Mouse (Mus musculus) embryo, embryonic 10.5 days (tissue): ENCODE data around the gene Atp6v1a.
A peak's percentile ranks its signal among the peaks of the same experiment; 100 is the strongest.

Source experiments
- DNase-seq: peaks from one replicate; pipeline ENCODE4 v3.0.0-alpha.2; 2015; ENCODE audit warnings: low spot score

The Atp6v1a gene

GRCm38 (mm10) chr16:44139536-44140185, at the start of gene Atp6v1a, which contains the start of gene Naa50:
TSS of gene Atp6v1a (minus strand) at chr16:44139705.
TSS of gene Naa50 (plus strand) at chr16:44139830.
- DNase-seq, result peak; percentile 94

DNA sequence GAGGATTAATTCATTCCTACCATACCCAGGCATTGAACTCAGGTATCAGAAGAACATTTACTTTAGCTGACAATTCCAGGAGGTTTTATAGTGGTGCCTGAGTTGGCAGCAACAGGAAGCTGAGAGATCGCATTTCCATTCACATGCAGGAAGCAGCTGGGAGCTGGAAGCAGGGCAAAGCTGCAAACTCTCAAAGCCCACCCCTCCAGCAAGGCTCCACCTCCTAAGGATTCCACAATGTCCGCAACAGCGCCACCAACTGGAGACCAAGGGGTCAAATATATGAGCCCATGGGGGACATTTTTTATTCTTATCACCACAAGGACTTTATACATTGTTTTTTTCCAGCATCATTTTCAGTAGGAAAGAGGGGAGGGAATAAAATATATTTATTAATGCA, 49.3 kb upstream of the Atp6v1a start:
- DNase-seq, result no peak

DNA sequence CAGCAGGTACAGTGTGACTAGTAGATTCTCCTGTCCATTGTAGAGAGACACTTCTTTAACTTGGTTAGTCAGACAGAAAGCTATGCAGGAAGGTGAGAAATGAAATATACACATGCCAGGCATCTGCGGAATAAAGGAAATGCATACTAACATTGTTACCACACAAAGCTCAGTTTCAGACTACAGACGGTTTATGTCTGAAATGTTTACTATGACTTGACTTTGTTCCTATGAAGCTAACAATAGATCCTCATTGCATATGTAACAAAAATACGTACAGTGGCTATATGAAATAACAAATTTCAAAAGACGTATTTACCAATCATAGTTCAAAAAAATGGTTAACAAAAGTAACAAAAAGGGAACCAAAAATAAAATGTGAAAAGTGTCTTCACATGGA, 47.7 kb upstream of the Atp6v1a start:
- DNase-seq, result no peak

GRCm38 (mm10) chr16:44184769-44185168, 45.3 kb upstream of the Atp6v1a start:
- DNase-seq, result no peak

DNA sequence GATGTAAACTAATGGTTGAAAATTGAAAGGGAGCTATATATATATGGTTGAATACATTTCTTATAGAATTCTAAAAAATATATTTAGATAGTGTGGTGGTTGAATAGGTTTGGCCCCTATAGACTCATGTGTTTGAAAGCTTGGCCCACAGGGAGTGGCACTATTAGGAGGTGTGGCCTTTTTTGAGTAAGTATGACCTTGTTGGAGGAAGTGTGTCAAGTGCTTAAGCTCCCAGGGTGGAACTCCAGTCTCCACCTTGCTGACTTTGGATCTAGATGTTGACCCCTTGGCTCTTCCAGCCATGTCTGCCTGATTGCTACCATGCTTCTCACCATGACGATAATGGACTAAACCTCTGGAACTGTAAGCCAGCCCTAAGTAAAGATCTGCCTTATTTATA, 43.1 kb upstream of the Atp6v1a start:
- no peak for DNase-seq

- DNase-seq, result no peak
Observed at GRCm38 (mm10) chr16:44178555-44178954, 39.0 kb upstream of the Atp6v1a start.

GRCm38 (mm10) chr16:44176511-44176910, 37.0 kb upstream of the Atp6v1a start:
- no peak for DNase-seq

DNA sequence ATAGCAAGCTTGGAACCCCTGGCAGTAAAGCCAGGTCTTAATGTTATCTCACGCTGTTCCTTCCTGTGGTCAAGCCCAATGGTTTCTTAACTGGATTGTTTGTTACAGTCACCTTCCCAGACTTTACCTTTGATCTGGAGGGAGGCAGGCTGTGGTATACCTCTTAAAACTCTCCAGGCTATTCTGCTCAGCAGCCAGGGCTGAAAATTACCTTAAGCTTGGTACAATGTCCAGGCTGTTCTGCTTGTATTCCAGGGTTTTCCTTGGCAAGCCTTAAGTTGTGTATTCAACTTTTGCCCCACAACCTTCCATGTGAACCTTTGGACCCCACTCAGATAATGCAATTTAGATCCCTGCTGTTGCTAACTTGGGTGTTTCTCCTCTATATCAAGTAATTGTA, 35.5 kb upstream of the Atp6v1a start:
- DNase-seq, result no peak

DNA sequence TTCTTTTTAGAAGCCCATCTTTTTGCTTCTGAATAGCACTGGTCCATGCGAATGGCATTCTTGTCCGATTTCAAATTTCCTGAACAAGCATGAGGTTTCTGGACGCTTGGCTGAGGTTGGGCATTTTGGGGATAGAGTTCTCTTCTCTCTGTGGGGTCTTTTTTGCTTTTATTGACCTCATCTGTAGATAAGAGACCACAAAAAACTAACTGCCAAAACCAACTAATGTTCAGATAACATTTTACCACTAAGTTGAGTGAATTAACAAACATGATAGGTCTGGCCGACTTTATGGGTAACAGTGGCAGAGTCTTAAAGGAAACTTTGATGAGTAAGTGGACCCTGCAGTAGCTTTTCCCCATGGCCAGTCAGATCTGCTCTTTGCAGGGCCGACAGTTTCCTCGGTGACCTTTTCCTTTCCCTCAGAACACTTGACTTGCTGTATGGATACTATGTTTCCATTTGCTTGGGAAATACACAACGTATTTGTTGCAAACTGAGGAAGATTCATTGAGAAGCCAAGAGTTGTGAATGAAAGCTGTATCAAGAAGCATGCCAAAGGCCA, 34.5 kb upstream of the Atp6v1a start:
- DNase-seq, result no peak

DNA sequence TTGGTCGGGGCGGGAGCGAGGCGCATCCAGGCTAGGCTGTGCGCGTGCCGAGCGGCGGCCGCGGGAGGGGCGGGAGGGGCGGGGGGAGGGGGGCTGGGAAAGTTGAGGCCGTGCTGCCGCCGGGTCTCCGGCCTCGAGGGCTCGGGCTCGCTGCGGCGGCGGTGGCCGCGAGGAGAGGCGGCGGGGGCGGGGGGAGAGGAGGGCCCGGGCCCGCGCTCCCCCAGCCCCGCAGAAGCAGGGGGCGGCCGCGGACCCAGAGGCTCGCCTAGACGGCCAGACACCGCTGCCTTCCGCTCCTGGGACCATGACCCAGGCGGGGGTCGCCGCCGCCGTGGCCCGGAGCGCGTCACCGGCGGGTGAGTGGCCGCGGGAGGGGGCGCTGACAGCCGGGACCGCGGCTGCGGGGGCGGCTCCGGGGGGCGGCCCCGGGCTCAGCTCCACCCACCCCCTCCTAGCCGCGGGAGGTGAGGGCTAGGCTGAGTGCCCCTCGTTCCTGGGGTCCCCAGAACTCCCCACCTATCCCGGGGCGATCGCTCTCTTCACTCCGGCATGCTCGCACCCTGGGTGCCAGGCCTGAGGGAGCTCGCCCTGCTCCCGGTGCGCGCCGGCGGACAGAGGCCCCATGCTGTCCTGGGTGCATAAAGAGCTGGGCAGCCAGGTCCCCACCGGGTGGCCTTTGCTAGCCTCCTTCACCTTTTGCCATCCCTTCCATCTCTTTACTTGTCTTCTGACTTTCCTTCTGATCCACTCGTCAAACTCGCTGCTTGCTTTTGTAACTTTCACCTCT, 33.8 kb upstream of the Atp6v1a start, which contains the start of gene Usf3:
Gene Usf3 (plus strand): TSS at position 92 of the 787 bp plus-strand sequence.
- peak; percentile 46 for DNase-seq

DNA sequence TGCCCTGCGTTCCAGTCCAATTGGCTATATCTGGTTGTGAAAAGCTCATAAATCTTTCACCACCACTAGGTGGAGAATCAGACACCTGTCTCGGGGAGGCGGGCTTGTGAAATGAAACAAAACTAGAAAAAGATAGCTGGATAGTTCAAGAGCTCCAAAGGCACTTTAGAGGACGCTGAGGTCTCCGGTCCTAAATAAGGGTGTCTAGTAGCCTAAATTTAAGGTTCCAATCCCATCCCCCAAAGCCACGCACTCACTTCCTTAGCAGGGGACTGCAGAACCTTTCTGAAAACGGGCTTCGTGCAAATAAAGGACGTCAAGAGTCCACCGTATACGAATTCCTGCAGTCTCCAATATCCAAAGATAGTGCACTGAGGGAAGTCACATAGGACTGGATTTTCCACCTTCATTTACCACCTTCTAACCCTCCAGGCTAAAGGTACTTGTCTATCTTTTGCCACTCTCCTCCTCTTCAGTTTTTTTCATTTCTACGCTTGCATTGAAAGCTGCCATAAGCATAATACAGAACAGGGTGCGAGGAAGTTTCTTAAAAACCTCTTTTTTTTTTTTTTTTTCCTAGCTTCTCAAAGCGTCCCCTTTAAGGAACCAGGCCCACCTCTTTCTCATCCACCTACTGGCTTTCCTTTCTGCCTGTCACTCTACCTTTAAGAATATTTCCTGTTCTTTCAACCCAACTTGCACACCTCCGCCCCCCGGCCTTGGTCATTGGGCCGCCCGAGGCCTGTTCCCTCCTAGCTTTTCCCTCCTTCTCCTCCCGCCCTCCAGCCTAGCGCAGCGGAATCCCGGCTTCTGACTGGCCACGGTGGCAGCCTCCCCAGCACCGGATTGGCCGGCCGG, 33.0 kb upstream of the Atp6v1a start:
- peak; percentile 99 for DNase-seq

DNA sequence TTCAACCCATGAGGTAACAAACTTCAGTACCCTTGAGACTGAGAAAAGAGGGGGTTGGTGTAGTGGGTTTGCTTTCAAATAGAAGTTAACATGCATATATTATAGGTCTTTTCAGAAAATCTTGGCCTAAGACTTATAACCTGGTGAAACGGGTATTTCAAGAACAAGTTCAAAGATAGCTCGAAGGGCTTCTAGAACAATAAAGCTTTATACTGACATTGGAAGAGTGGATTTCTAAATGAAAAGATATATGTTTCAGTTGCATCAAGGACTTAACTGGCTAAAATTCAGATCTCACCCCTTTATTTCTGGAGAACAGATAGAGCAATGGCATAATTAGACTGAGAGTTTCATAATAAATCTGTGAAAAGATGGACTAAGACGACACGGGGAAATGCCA, 29.5 kb upstream of the Atp6v1a start:
- DNase-seq, result no peak

GRCm38 (mm10) chr16:44165182-44165581, 25.7 kb upstream of the Atp6v1a start:
- DNase-seq, result no peak

DNA sequence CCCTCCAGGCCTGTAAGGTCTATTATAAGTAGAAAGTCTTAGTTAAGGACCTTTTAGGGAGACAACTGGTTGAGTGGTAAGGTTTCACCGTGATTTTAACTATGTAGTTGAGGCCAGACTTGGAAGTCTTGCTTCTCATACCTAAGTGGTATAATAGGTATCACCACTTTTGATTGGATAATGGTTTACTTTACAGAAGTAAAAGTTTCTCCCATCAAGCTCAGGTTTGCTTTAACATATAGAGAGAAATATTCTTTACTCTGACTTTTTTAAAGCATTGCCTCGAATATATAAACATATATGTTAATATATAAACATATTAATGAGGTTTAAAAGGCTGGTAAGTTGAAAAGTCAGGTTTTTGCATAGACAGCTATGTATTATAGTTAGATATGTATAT, 24.3 kb upstream of the Atp6v1a start:
- DNase-seq, result no peak

DNA sequence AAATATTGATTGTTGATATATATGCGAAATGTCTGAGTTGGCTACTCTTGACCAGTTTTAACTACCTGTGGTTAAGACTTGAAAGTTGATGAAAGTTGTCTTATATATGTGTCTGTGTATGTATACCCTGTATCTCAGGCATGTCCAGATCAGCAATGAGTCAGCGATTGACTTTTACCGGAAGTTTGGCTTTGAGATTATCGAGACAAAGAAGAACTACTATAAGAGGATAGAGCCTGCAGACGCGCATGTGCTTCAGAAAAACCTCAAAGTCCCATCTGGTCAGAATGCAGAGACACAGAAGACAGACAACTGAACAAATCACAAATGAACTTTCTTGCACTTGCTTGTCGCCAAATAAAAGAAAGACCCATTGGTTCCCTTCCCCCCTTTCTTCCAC, 19.8 kb upstream of the Atp6v1a start:
- DNase-seq, result no peak

DNA sequence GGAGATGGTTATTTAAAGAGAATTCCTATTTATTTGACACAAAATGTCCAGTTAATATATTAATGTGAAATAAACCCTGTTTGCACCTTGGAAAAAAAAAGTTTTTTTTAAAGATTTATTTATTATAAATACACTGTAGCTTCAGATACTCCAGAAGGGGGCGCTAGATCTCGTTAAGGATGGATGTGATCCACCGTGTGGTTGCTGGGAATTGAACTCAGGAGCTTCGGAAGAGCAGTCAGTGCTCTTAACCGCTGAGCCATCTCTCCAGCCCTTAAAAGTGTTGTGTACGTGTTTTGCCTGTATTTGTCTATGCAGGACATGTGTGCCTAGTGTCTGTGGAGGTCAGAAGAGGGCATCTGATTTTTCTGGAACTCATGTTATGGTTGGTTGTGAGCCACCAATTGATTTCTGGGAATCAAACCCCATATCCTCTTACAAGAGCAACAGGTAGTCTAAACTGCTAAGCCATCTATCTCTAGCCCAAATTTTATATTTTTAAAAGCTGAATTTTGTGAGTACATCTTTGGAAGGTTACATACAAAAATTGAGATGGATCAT, 15.1 kb upstream of the Atp6v1a start:
- no peak for DNase-seq

GRCm38 (mm10) chr16:44149002-44149767, 9.7 kb upstream of the Atp6v1a start:
- no peak for DNase-seq

- DNase-seq, result no peak
Observed at GRCm38 (mm10) chr16:44141483-44141882, 2.0 kb upstream of the Atp6v1a start.

DNA sequence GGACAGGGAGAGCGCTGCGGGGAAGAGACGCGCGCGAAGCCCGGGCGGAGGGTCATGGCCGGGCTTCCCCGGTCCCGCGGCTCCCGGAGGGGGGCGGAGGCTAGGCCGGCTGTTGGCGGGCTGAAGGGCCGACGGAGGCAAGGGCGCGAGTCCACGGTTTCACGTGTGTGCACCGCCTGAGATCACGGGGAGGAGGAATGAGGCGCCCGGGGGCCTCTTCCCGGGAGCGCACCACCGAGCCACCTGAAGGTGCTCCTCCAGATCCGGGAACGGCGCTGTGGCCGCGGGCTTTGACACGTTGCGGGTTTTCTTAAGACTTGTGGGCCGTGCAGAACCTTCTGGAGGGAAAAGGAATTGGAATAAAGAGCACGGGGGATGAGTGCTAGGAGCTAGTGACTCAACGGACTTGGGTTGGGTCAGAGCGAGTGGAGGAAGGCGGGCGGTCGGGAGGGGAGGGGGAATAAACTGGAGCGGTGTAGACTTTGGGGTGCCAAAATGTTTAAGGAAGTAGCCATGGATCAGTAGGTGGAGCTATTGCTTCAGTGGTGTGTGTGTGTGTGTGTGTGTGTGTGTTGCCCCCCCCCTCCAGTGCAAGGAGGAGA, 782 bp upstream of the Atp6v1a start:
- DNase-seq, result peak; percentile 85

DNA sequence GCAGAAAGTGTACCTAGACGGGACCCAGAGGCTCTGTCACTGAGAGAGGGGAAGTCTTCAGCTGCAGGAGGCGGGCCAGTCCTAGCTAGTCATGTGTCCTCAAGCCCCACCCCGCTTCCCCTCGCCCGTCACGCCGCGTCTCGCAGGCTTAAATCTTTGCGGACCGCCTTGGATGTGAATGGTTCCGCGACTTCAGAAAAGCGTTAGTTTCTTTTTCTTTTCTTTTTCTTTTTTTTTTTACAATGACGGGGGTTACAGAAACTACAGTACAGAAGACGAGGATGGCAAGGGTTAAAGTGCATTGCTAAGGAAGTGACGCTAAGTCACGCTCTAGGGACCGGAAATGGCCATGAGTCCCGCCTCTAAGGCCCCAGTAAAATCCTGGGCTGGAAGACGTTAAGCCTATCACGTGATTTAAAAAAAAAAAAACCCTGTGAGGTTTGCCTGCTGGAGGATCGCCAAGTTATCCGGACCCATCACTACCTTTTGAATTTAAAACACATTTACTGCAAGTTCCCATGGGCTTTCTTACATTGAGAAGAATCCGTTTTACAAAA, 448 bp downstream of the Atp6v1a start:
- DNase-seq, result peak; percentile 96
